Mouse (Mus musculus): ENCODE data around the gene Hmgxb4.
"Not testable (repeated sequence)": the region's sequence is repeated elsewhere in the genome, so short reads cannot be mapped to it uniquely, and the experiment has no call there.

The Hmgxb4 gene

GRCm38 (mm10) chr8:74993081-74993474 is at the start of gene Hmgxb4:
Gene Hmgxb4, plus strand, starts transcription at chr8:74993356.
- DNase-seq (ENCODE audit: low read depth): no peak

- no peak for DNase-seq (ENCODE audit: low read depth)
These were observed 43.7 kb upstream of the Hmgxb4 start for GRCm38 (mm10) chr8:74949445-74949844.

GRCm38 (mm10) chr8:74963983-74964382 is 29.2 kb upstream of the Hmgxb4 start:
- no peak for DNase-seq (ENCODE audit: low read depth)

DNA sequence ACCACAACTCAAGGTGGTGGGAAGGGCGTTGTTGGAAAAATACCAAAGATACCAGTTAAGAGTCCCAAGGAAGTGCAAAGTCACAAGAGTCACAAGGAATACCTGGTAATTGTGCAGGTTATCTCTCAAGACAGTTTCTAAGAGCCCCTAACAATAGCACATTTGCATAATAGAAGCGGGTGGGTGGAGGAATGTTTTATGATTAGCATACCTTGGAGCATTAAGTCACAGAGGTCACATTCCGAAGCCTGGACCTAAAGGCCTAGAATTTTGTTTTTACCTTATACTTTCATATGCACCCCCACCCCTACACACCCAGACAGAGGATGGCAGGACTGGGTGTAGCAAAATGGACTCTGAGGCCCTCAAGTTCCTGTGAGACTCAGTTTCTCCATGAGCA is 22.9 kb upstream of the Hmgxb4 start:
- DNase-seq (ENCODE audit: low read depth): not testable (repeated sequence)

GRCm38 (mm10) chr8:74971636-74972035 is 21.5 kb upstream of the Hmgxb4 start:
- no peak for DNase-seq (ENCODE audit: low read depth)

- no peak for DNase-seq (ENCODE audit: low read depth)
These were observed 20.8 kb upstream of the Hmgxb4 start for GRCm38 (mm10) chr8:74972322-74972883.

GRCm38 (mm10) chr8:74973121-74973869 is 19.9 kb upstream of the Hmgxb4 start:
- no peak for DNase-seq (ENCODE audit: low read depth)

DNA sequence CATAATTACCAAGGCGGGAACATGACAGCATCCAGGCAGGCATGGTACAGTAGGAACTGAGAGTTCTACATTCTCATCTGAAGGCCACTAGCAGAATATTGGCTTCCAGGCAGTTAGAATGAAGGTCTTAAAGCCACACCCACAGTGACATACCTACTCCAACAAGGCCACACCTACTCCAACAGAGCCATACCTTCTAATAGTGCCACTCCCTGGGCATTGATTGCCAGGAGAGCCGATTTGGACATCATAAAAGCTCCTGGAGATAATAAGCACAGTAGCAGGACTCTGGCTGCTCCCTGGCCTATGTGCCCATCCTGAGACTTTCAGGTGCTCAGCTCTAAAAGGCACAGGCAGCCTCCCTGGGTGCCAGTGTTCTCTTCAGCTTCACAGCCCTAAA is 19.3 kb upstream of the Hmgxb4 start:
- no peak for DNase-seq (ENCODE audit: low read depth)

DNA sequence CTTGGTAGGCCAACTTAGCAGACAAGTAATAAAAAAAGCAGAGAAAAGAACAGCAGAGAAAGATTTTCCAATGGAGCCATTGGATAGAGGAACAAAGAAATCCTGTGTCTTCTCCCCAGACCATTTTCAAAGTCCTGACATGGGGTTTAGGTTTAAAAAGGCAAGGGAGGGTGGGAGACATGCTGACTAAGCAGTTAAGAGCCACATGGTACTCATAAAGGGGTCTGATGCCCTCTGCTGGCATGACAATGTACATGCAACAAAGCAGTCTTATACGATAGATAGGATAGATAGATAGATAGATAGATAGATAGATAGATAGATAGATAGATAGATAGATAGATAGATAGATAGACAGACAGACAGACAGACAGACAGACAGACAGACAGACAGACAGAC is 15.7 kb upstream of the Hmgxb4 start:
- peak; percentile 47 for DNase-seq (ENCODE audit: low read depth)

DNA sequence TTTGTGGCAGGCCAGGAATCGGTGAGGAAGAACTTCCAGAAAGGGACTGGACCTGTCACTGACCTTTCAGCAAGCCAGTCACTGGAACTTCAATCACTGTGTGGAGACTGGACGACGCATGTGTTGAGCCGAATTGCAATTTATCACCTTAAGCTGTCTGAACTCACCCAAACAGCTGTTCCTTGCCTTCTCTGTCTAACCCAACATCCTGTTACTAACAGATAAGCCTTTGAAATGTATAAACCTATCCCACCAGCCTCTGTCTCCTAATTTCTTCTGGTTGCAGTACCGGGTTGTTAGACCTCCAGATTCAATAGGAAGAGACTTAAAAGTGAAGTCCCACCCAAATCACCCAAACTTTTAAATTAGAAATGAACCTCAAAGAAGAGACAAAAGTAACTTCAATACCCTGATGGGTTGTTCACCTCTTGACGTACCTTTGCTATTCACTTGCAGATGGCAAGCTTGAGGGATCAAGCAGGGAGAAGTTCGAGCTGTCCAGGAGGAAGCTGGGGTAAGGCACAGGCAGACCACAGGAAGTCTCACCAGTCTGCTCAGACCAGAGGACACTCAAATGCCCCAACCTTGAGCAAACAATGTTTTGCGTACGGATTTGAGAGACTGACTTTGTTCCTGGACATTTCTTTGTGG is 13.0 kb upstream of the Hmgxb4 start:
- DNase-seq (ENCODE audit: low read depth): no peak

DNA sequence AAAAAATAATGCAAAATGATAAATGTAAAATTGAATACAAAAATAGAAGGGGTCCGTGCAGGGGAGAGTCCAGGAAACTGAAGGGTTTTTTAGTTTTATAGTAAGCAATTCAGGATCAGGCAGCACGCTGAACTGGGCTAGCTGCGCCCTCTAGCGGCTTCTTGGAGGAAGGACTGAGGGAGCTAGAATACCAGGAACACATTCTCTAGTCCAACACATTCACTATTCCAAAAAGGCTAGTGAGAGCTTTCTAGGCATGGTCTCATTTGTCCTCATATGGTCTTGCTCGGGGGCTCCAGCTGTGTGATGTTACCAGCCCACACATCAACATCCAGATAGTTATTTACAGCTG is 12.5 kb upstream of the Hmgxb4 start:
- DNase-seq (ENCODE audit: low read depth): peak; percentile 82

DNA sequence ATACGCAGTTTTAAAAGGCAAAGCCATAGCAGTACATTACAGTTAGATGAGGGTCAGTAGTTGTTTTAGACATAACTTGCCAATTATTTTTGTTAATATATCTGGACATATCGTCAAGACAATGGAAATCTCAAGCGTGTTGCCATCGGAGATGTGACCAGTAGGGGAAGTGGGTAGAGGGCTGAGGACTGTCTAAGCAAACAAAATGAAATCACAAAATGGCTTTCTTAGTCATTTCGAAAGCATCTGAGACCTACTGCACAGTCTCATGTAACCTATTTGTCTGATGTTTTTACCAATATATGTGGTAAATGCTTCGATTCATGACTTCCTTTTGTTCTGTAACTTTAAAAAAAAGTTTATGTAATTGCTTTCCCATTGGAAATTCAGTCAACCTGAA is 11.3 kb upstream of the Hmgxb4 start:
- DNase-seq (ENCODE audit: low read depth): no peak

GRCm38 (mm10) chr8:74987436-74987835 is 5.7 kb upstream of the Hmgxb4 start:
- DNase-seq (ENCODE audit: low read depth): no peak

- no peak for DNase-seq (ENCODE audit: low read depth)
These were observed 3.1 kb upstream of the Hmgxb4 start for GRCm38 (mm10) chr8:74990021-74990420.

DNA sequence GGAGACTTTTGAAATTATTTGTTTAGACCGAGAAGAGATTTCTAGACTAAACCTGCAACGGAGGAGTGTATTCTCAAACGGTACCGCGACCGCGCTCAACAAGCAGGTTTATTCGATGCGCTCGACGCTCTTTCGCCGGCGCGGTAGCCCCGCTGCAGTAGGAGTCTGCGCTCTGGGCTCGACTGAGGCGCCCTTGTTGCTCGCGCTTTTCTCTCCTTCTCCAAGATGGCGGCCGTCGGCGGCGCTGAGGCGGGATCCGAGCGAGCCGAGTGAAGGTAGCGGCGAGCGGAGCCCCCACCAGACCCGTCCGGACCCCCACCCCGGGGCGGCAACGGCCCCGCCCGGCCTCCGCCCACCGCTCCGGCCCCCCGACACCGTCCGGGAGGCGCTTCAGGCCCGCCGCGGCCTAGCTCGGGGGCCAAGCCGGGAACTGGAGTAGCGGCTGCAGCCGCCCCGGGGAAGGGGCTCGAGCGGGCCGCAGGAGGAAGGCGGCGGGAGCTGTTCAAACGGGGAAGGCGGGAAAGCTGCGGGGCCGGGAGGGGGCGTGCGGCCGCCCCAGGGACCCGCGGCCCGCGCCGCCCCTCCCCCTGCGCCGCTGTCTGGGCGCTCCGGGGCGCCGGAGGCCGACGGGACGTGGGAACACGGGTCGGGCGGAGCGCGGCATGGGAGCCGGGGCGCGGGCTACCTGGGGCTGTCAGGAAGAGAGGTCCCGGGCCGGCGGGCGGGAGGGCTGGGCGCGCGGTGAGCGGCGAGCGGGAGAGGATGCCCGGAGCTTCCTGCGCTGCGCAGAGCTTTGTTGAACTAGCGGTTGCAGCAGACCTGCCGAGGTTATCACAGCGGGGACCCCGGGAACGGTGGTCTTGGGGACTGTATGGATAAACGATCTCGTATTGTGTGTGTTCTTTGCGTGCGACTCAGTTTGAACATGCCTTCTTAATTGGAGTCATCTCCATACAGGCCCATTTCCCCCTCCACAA is 607 bp downstream of the Hmgxb4 start:
- DNase-seq (ENCODE audit: low read depth): peak; percentile 93

DNA sequence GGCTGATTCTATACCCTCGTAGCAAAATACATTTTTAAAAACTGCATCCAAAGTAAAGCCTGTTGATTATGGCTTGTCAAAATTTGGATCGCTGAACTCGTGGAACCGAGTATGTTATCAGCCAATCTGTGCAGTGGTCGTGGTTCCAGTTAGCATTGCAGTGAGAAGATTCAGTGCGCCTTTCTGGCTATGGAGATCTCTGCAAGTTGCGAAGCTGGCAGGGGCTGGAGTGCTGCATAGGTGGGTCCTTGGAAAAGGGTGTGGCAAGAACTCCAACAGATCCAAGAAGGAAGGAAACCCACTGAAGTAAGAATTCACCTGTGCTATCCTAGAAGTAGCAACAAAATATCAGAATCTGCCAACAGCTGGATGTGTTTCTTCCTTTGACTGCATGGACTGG is 1.4 kb downstream of the Hmgxb4 start:
- DNase-seq (ENCODE audit: low read depth): peak; percentile 27

GRCm38 (mm10) chr8:75000431-75000830 is 7.3 kb downstream of the Hmgxb4 start:
- no peak for DNase-seq (ENCODE audit: low read depth)

GRCm38 (mm10) chr8:75008826-75009225 is 15.7 kb downstream of the Hmgxb4 start:
- DNase-seq (ENCODE audit: low read depth): no peak

GRCm38 (mm10) chr8:75013557-75013956 is 20.4 kb downstream of the Hmgxb4 start:
- no peak for DNase-seq (ENCODE audit: low read depth)

DNA sequence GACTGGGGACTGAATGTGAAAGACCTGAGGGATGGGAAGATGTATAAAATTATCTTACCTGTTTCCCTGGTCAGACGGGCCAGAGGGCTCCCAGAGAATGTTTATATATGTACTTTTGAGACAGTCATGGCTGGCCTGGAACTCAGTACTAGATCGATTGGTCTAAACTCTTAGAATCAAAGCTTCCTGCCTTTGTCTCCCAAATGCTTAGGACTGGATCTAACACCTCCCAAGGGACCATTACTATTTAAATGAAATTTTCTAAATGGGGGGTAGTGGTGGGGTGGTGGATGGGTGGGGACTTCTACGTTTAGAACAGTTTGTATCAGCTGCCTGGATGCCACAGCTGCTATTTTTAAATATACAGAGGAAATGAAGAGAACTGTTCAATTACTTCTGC is 20.8 kb downstream of the Hmgxb4 start:
- no peak for DNase-seq (ENCODE audit: low read depth)

DNA sequence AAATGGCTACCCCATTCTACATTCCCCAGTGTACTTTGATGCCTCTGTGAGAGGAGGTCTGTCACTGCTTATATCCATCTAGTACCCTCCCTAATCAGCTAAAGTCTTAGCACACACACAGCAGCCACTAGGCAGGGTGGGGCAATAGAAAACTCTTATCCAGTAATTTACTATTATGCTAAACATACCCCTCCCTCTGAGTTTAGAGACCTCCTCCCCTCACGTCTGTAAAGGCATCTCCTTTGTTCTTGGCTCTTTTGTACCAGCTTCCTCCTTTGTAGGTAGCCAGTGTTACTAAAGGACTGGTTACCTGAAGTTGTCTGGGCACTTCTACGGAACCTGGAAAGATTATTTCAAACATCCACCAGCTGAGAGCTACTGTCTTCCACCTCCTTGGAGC is 22.8 kb downstream of the Hmgxb4 start:
- no peak for DNase-seq (ENCODE audit: low read depth)

GRCm38 (mm10) chr8:75016422-75016821 is 23.3 kb downstream of the Hmgxb4 start:
- DNase-seq (ENCODE audit: low read depth): no peak
